Mouse (Mus musculus): ENCODE data around the gene Mup10. TPM values are rescaled to one million over a fixed set of nuclear protein-coding genes. Genes with fewer than 3 reads are reported as not detected.

Mup10 gene
- total RNA-seq (2023): not detected

DNA sequence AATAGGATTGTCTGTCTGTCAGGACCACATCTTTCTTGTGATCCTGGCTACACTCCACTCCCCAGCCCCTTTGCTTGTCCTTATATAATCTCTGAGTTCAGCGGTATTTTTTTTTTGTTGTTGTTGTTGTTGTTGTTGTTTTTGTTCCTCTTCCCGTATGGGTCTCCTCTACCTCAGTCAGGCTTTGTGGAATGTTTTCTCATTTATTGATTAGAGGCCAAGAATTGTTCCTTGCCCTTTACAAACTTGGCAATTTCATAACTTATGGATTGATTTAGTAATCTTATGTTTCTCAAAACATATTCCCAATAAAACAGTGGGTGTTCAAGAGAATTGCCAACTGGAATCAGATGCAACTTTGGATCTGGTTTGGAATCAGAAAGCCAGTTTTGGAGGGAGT, at the start of gene Mup10:
Gene Mup10 (minus strand): TSS at position 101 of the 400 bp plus-strand sequence.

Other genes starting within 250 kb of the Mup10 start
- gene Mup9, start 160.2 kb downstream of the Mup10 start, total RNA-seq (2023): not detected
- not detected for gene Mup1, start 80.2 kb downstream of the Mup10 start, total RNA-seq (2023)
- gene Mup11, start 80.2 kb upstream of the Mup10 start, total RNA-seq (2023): not detected
- gene Mup12, start 159.1 kb upstream of the Mup10 start, total RNA-seq (2023): not detected
- not detected for gene Mup22, start 239.3 kb upstream of the Mup10 start, total RNA-seq (2023)

Data from CD4-positive naive resting alpha-beta T cell, adult 57 days (primary cell).